Mouse (Mus musculus) liver, postnatal 0 days (tissue): Measurements from ENCODE around the gene Tmx2.

ENCODE experiments used
- CTCF ChIP-seq: sonication (generic); IDR thresholded peaks from 2 replicates; pipeline ENCODE4 v1.5.1; 2016; ENCODE audit warnings: antibody characterized with exemption, low read depth
- EP300 ChIP-seq: IDR thresholded peaks from 2 replicates; pipeline ENCODE4 v1.6.1; 2016; ENCODE audit warnings: antibody characterized with exemption, low read depth, mild to moderate bottlenecking

GRCm38 (mm10) chr2:84705295-84705694, 26.4 kb upstream of the Tmx2 start:
- no peak for TF ChIP-seq EP300
- no peak for TF ChIP-seq CTCF
